Mouse (Mus musculus) common myeloid progenitor, adult 5-6 weeks (primary cell): ENCODE results near the gene Dnah14. TPM values are rescaled to one million over a fixed set of nuclear protein-coding genes. Genes with fewer than 3 reads are reported as not detected.

Experiments
- ATAC-seq: replicated peaks from 2 replicates; pipeline ENCODE4 v1.8.0; 2016; ENCODE audit warnings: low read depth, mild to moderate bottlenecking, moderate TSS enrichment, inconsistent platforms; ENCODE audit not compliant: poor library complexity, severe bottlenecking
- total RNA-seq: library from RNA; stranded (forward); fragments of 200-1000, 187-1606 nt; gene quantifications from 2 replicates; pipeline ENCODE4 v1.2.3, GENCODE M21; 2017

Dnah14 gene
- total RNA-seq = 4.4 and 4.6 TPM in 2 replicates

- ATAC-seq = no peak
Observed at GRCm38 (mm10) chr1:181576322-181576721, at the start of gene Dnah14. Gene Dnah14, plus strand, starts transcription at chr1:181576559.

- peak; percentile 42 for ATAC-seq
Observed at GRCm38 (mm10) chr1:181529368-181529767, 47.0 kb upstream of the Dnah14 start.

GRCm38 (mm10) chr1:181535165-181535873, 41.0 kb upstream of the Dnah14 start:
- no peak for ATAC-seq

GRCm38 (mm10) chr1:181537627-181538525, 38.5 kb upstream of the Dnah14 start:
- no peak for ATAC-seq

- ATAC-seq = peak; percentile 87
Observed at GRCm38 (mm10) chr1:181539846-181540769, 36.3 kb upstream of the Dnah14 start.

- no peak for ATAC-seq
Observed at GRCm38 (mm10) chr1:181543711-181544383, 32.5 kb upstream of the Dnah14 start.

- ATAC-seq = peak; percentile 94
Observed at GRCm38 (mm10) chr1:181545044-181545772, 31.2 kb upstream of the Dnah14 start.

GRCm38 (mm10) chr1:181549987-181550386, 26.4 kb upstream of the Dnah14 start:
- ATAC-seq = no peak

GRCm38 (mm10) chr1:181550826-181551225, 25.5 kb upstream of the Dnah14 start:
- no peak for ATAC-seq

- ATAC-seq = peak; percentile 89
Observed at GRCm38 (mm10) chr1:181552533-181553410, 23.6 kb upstream of the Dnah14 start.

- ATAC-seq = peak; percentile 63
Observed at GRCm38 (mm10) chr1:181555475-181555874, 20.9 kb upstream of the Dnah14 start.

GRCm38 (mm10) chr1:181559655-181560054, 16.7 kb upstream of the Dnah14 start:
- no peak for ATAC-seq

- no peak for ATAC-seq
Observed at GRCm38 (mm10) chr1:181560325-181560724, 16.0 kb upstream of the Dnah14 start.

GRCm38 (mm10) chr1:181560896-181561767, 15.2 kb upstream of the Dnah14 start:
- ATAC-seq = no peak

GRCm38 (mm10) chr1:181561768-181562444, 14.5 kb upstream of the Dnah14 start:
- no peak for ATAC-seq

- no peak for ATAC-seq
Observed at GRCm38 (mm10) chr1:181569447-181569846, 6.9 kb upstream of the Dnah14 start.
